Mouse (Mus musculus): ENCODE measurements around the gene Rere. TPM values are rescaled to one million over a fixed set of nuclear protein-coding genes. Genes with fewer than 3 reads are reported as not detected.

The Rere gene
- total and polyA plus RNA-seq, 3 experiments = 3.1 to 36.5 (median 8.7) TPM

- in situ Hi-C loops (cut with MboI; ENCODE audit: low pct_ligation_motif_present, low pct_unique_long_range_greater_than_20kb, low sequenced_read_pairs) = no loop called here
- no peak overlapping the region for H3K4me3 ChIP-seq (replicated peaks in 1 of 3; ENCODE audit: low read depth in 2 of 3, low read length in 2 of 3, poor library complexity in 1 of 3)
- H3K36me3 ChIP-seq (replicated peaks in 1 of 2; ENCODE audit: control insufficient read depth in 1 of 2, insufficient read depth in 1 of 2, low read length in 1 of 2) = peaks cover 31 to 78% of the 10 kb centered on the region in 2 experiments
Measured at GRCm38 (mm10) chr4:150608670-150609069, 327.2 kb downstream of the Rere start.

GRCm38 (mm10) chr4:150613715-150614114 is 332.3 kb downstream of the Rere start:
- Histone ChIP-seq H3K27me3 (replicated peaks) (no peaks in the 10 kb centered on the region), H3K9ac (ENCODE audit: insufficient read depth, low read depth) (no peak overlapping the region), H3K9me3 (replicated peaks; ENCODE audit: low read length) (no peaks in the 10 kb centered on the region), H3K27ac (ENCODE audit: insufficient read depth, low read depth) (no peak overlapping the region), H3K4me1 (ENCODE audit: control insufficient read depth in 1 of 2, insufficient read depth in 2 of 2) (peaks cover 0 to 8% of the 10 kb centered on the region in 2 experiments; a peak in 1 of 4 replicates), H3K79me2 (replicated peaks; ENCODE audit: control insufficient read depth, extremely low read depth, insufficient read depth, poor library complexity, severe bottlenecking) (no peaks in the 10 kb centered on the region), H3K4me3 (replicated peaks in 1 of 3; ENCODE audit: low read depth in 2 of 3, low read length in 2 of 3, poor library complexity in 1 of 3) (no peak overlapping the region), H3K36me3 (replicated peaks in 1 of 2; ENCODE audit: control insufficient read depth in 1 of 2, insufficient read depth in 1 of 2, low read length in 1 of 2) (peaks cover 81 to 95% of the 10 kb centered on the region in 2 experiments), H3K4me2 (ENCODE audit: insufficient read depth, low read depth, poor library complexity, severe bottlenecking) (no peak overlapping the region)
- in situ Hi-C loops (cut with MboI; ENCODE audit: low pct_ligation_motif_present, low pct_unique_long_range_greater_than_20kb, low sequenced_read_pairs) (no loop called here), dilution Hi-C loops (cut with MboI; ENCODE audit: extremely low pct_ligation_motif_present, extremely low pct_unique_long_range_greater_than_20kb, low sequenced_read_pairs) (no loop called here)
- TF ChIP-seq JUND (conservative IDR thresholded peaks at IDR 0.05; ENCODE audit: low read depth, low read length) (no peak), TCF12 (IDR thresholded peaks at IDR 0.05; ENCODE audit: low read depth, low read length) (no peak), ZC3H11A (IDR thresholded peaks at IDR 0.05; ENCODE audit: low read depth, low read length) (no peak), RAD21 (IDR thresholded peaks at IDR 0.05; ENCODE audit: low read depth, low read length) (no peak), CHD1 (IDR thresholded peaks at IDR 0.05; ENCODE audit: low read depth, low read length) (no peak), E2F4 (IDR thresholded peaks at IDR 0.05; ENCODE audit: insufficient replicate concordance, low read depth, low read length) (no peak), ZNF384 (IDR thresholded peaks at IDR 0.05; ENCODE audit: low read depth, low read length) (no peak), IRF4 (IDR thresholded peaks at IDR 0.05; ENCODE audit: low read depth, low read length) (no peak), ELF1 (IDR thresholded peaks at IDR 0.05; ENCODE audit: low read depth, low read length) (no peak)
- no peak for DNase-seq (ENCODE audit: extremely low read depth)

More at GRCm38 (mm10) chr4:150608670-150609069, 327.2 kb downstream of the Rere start:
- Histone ChIP-seq H3K27ac (ENCODE audit: insufficient read depth, low read depth) (no peak overlapping the region), H3K79me2 (replicated peaks; ENCODE audit: control insufficient read depth, extremely low read depth, insufficient read depth, poor library complexity, severe bottlenecking) (no peaks in the 10 kb centered on the region), H3K27me3 (replicated peaks) (no peaks in the 10 kb centered on the region), H3K4me2 (ENCODE audit: insufficient read depth, low read depth, poor library complexity, severe bottlenecking) (no peak overlapping the region), H3K9me3 (replicated peaks; ENCODE audit: low read length) (no peaks in the 10 kb centered on the region), H3K4me1 (ENCODE audit: control insufficient read depth in 1 of 2, insufficient read depth in 2 of 2) (peaks cover 0 to 15% of the 10 kb centered on the region in 2 experiments; a peak in 2 of 4 replicates), H3K9ac (ENCODE audit: insufficient read depth, low read depth) (no peak overlapping the region)
- TF ChIP-seq USF1 (IDR thresholded peaks at IDR 0.05; ENCODE audit: low read depth, low read length) (no peak), MEF2A (IDR thresholded peaks at IDR 0.05; ENCODE audit: borderline replicate concordance, low read depth, low read length) (no peak), GABPA (IDR thresholded peaks at IDR 0.05; ENCODE audit: insufficient replicate concordance, low read depth, low read length) (no peak), CHD2 (IDR thresholded peaks at IDR 0.05; ENCODE audit: low read length) (no peak), CTCF (conservative IDR thresholded peaks at IDR 0.05 in 1 of 2, IDR thresholded peaks at IDR 0.05 in 1 of 2; ENCODE audit: low read depth in 2 of 2, low read length in 2 of 2) (no peak), MAX (IDR thresholded peaks at IDR 0.05; ENCODE audit: low read length) (no peak), EP300 (IDR thresholded peaks at IDR 0.05; ENCODE audit: low read length) (no peak), RCOR1 (conservative IDR thresholded peaks at IDR 0.05; ENCODE audit: low read depth, low read length) (no peak), POLR2A (IDR thresholded peaks at IDR 0.05; ENCODE audit: low read depth, low read length) (no peak), UBTF (IDR thresholded peaks at IDR 0.05; ENCODE audit: low read depth, low read length) (no peak), ETS1 (conservative IDR thresholded peaks at IDR 0.05; ENCODE audit: low read depth, low read length) (no peak), TBP (conservative IDR thresholded peaks at IDR 0.05; ENCODE audit: low read depth, low read length) (no peak), SIN3A (IDR thresholded peaks at IDR 0.05; ENCODE audit: low read length) (no peak)
- dilution Hi-C loops (cut with MboI; ENCODE audit: extremely low pct_ligation_motif_present, extremely low pct_unique_long_range_greater_than_20kb, low sequenced_read_pairs) = no loop called here
- DNase-seq (ENCODE audit: extremely low read depth) = no peak

Measured in CH12.LX (cell line).